Mouse (Mus musculus) lung, adult 2 months (tissue): Measurements from ENCODE around the gene Cables2.

Source experiments
- CTCF ChIP-seq: fragments of 200-500 bp; IDR thresholded peaks from 2 replicates; pipeline ENCODE4 v1.5.1; 2011; ENCODE audit warnings: mild to moderate bottlenecking, low read length, control low read depth; ENCODE audit not compliant: insufficient read depth
- POLR2A ChIP-seq: fragments of 200-500 bp; IDR thresholded peaks from 2 replicates; pipeline ENCODE4 v1.6.1; 2011; ENCODE audit warnings: low read depth, mild to moderate bottlenecking, control low read depth, low read length, borderline replicate concordance; ENCODE audit errors: extremely low read depth

DNA sequence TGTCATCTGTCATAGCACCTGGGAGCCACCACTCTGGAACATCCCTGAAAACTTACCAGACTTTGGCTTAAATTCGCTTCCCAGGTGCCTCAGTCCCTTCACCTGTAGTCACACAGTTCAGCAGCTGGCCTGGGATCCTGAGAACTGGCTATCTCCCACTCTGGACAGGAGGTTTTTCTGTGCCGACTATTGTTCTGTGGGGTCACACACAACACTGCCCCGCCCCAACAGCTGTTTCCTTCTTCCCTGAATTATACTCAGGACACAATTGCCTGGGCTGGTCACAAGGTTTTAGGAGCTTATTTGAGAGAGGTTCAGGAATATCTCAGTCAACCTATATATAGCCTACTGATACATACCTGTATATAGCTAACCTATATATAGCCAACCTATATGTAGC is 10.9 kb downstream of the Cables2 start:
- TF ChIP-seq CTCF, result no peak
- no peak for TF ChIP-seq POLR2A
